Mouse (Mus musculus): Measurements from ENCODE around the gene Urod. TPM values are rescaled to one million over a fixed set of nuclear protein-coding genes. Genes with fewer than 3 reads are reported as not detected.

Urod gene
- polyA plus RNA-seq, 1 experiment from 2014 or later = 69.7 TPM

- peak; percentile 61 for ATAC-seq (ENCODE audit: low FRiP score)
- Histone ChIP-seq H3K4me2 (no peak overlapping the region), H3K27me3 (no peaks in the 10 kb centered on the region), H3K9me3 (no peaks in the 10 kb centered on the region), H3K27ac (0 out of 2 replicates have a peak overlapping the region, but pooled peaks have one; percentile 32), H3K4me3 (no peak overlapping the region), H3K4me1 (replicated peaks) (no peaks in the 10 kb centered on the region), H3K36me3 (peaks cover 60% of the 10 kb centered on the region), H3K9ac (no peak overlapping the region)
- 66% methylated on average over 17 of the region's 17 CpGs for WGBS
Observed at GRCm38 (mm10) chr4:116986400-116987121, 7.7 kb downstream of the Urod start.

GRCm38 (mm10) chr4:116985681-116986080 is 8.5 kb downstream of the Urod start:
- Histone ChIP-seq H3K9me3 (no peaks in the 10 kb centered on the region), H3K36me3 (peaks cover 69% of the 10 kb centered on the region), H3K4me1 (replicated peaks) (no peaks in the 10 kb centered on the region), H3K9ac (0 out of 2 replicates have a peak overlapping the region, but pooled peaks have one; percentile 8), H3K27ac (no peak overlapping the region), H3K27me3 (no peaks in the 10 kb centered on the region), H3K4me2 (no peak overlapping the region), H3K4me3 (no peak overlapping the region)
- 93% methylated on average over 7 of the region's 7 CpGs for WGBS
- no peak for ATAC-seq (ENCODE audit: low FRiP score)

GRCm38 (mm10) chr4:116976503-116976902 is 17.7 kb downstream of the Urod start:
- no peak overlapping the region for H3K9ac ChIP-seq
- H3K4me3 ChIP-seq = no peak overlapping the region
- H3K9me3 ChIP-seq = no peaks in the 10 kb centered on the region
- H3K4me2 ChIP-seq = no peak overlapping the region
- no peak for ATAC-seq (ENCODE audit: low FRiP score)
- H3K36me3 ChIP-seq = peaks cover 70% of the 10 kb centered on the region
- H3K27ac ChIP-seq = no peak overlapping the region
- H3K4me1 ChIP-seq (replicated peaks) = no peaks in the 10 kb centered on the region
- 74% methylated on average over 2 of the region's 2 CpGs for WGBS
- H3K27me3 ChIP-seq = no peaks in the 10 kb centered on the region

- no peak overlapping the region for H3K27ac ChIP-seq
- peaks cover 9% of the 10 kb centered on the region; the same call in 1 of the 2 replicates for H3K36me3 ChIP-seq
- H3K27me3 ChIP-seq = no peaks in the 10 kb centered on the region
- no peak overlapping the region for H3K4me2 ChIP-seq
- no peaks in the 10 kb centered on the region for H3K4me1 ChIP-seq (replicated peaks)
- WGBS = 86% methylated on average over 7 of the region's 7 CpGs
- no peak for ATAC-seq (ENCODE audit: low FRiP score)
- no peak overlapping the region for H3K9ac ChIP-seq
- H3K4me3 ChIP-seq = no peak overlapping the region
- H3K9me3 ChIP-seq = no peaks in the 10 kb centered on the region
Observed at GRCm38 (mm10) chr4:116954951-116955350, 39.3 kb downstream of the Urod start.

GRCm38 (mm10) chr4:116951642-116952041 is 42.6 kb downstream of the Urod start:
- Histone ChIP-seq H3K36me3 (0 out of 2 replicates have a peak, but pooled peaks cover 3% of the 10 kb centered on the region), H3K9ac (no peak overlapping the region), H3K27ac (no peak overlapping the region), H3K4me3 (no peak overlapping the region), H3K4me2 (no peak overlapping the region), H3K4me1 (replicated peaks) (no peaks in the 10 kb centered on the region), H3K27me3 (no peaks in the 10 kb centered on the region), H3K9me3 (peaks cover 4% of the 10 kb centered on the region; the same call in 1 of the 2 replicates)
- ATAC-seq (ENCODE audit: low FRiP score) = no peak
- WGBS = 34% methylated on average over 1 of the region's 1 CpGs

- Histone ChIP-seq H3K27me3 (no peaks in the 10 kb centered on the region), H3K4me3 (no peak overlapping the region), H3K9me3 (peaks cover 4% of the 10 kb centered on the region; the same call in 1 of the 2 replicates), H3K4me2 (no peak overlapping the region), H3K36me3 (no peaks in the 10 kb centered on the region), H3K4me1 (replicated peaks) (peaks cover 21% of the 10 kb centered on the region), H3K27ac (peak overlapping the region; percentile 58; the same call in 1 of the 2 replicates), H3K9ac (no peak overlapping the region)
- 19% methylated on average over 5 of the region's 5 CpGs for WGBS
- ATAC-seq (ENCODE audit: low FRiP score) = no peak
Observed at GRCm38 (mm10) chr4:116944055-116944454, 50.2 kb downstream of the Urod start.

GRCm38 (mm10) chr4:116942695-116943094 is 51.5 kb downstream of the Urod start:
- Histone ChIP-seq H3K4me2 (no peak overlapping the region), H3K36me3 (no peaks in the 10 kb centered on the region), H3K9me3 (no peaks in the 10 kb centered on the region), H3K27me3 (no peaks in the 10 kb centered on the region), H3K4me3 (no peak overlapping the region), H3K27ac (0 out of 2 replicates have a peak overlapping the region, but pooled peaks have one; percentile 6), H3K4me1 (replicated peaks) (peaks cover 21% of the 10 kb centered on the region), H3K9ac (no peak overlapping the region)
- 40% methylated on average over 2 of the region's 2 CpGs for WGBS
- ATAC-seq (ENCODE audit: low FRiP score) = no peak

Other genes starting within 250 kb of the Urod start
- 29.2 and 29.9 TPM in 2 replicates for gene Toe1, start 186.8 kb downstream of the Urod start, polyA plus RNA-seq (2015; fragmentation: Nextera tagmentation; extraction: Ambion mirVana)
- gene Mutyh, start 186.7 kb downstream of the Urod start, polyA plus RNA-seq (2015; fragmentation: Nextera tagmentation; extraction: Ambion mirVana) = 8.9 and 9.0 TPM in 2 replicates
- 0.88 and 1.2 TPM in 2 replicates for gene Hpdl, start 172.7 kb downstream of the Urod start, polyA plus RNA-seq (2015; fragmentation: Nextera tagmentation; extraction: Ambion mirVana)
- 8.5 and 8.9 TPM in 2 replicates for gene Zswim5, start 117.0 kb downstream of the Urod start, polyA plus RNA-seq (2015; fragmentation: Nextera tagmentation; extraction: Ambion mirVana)
- 19.5 and 21.5 TPM in 2 replicates for gene Hectd3, start 904 bp upstream of the Urod start, polyA plus RNA-seq (2015; fragmentation: Nextera tagmentation; extraction: Ambion mirVana)
- gene Eif2b3, start 25.0 kb upstream of the Urod start, polyA plus RNA-seq (2015; fragmentation: Nextera tagmentation; extraction: Ambion mirVana) = 46.3 and 47.4 TPM in 2 replicates
- 6.8 and 7.9 TPM in 2 replicates for gene Ptch2, start 101.7 kb upstream of the Urod start, polyA plus RNA-seq (2015; fragmentation: Nextera tagmentation; extraction: Ambion mirVana)
- 3.9 and 4.2 TPM in 2 replicates for gene Btbd19, start 131.3 kb upstream of the Urod start, polyA plus RNA-seq (2015; fragmentation: Nextera tagmentation; extraction: Ambion mirVana)
- gene Tctex1d4, start 132.4 kb upstream of the Urod start, polyA plus RNA-seq (2015; fragmentation: Nextera tagmentation; extraction: Ambion mirVana) = 0.86 TPM in 1 of 2 replicates, not detected in the other
- gene Plk3, start 139.6 kb upstream of the Urod start, polyA plus RNA-seq (2015; fragmentation: Nextera tagmentation; extraction: Ambion mirVana) = 16.2 and 16.6 TPM in 2 replicates
- gene Rps8, start 161.8 kb upstream of the Urod start, polyA plus RNA-seq (2015; fragmentation: Nextera tagmentation; extraction: Ambion mirVana) = 576 and 608 TPM in 2 replicates
- 14.6 and 16.5 TPM in 2 replicates for gene Kif2c, start 188.2 kb upstream of the Urod start, polyA plus RNA-seq (2015; fragmentation: Nextera tagmentation; extraction: Ambion mirVana)

Data from hindbrain, embryonic 13.5 days (tissue).